Mouse (Mus musculus): ENCODE results near the gene Olfr549. TPM values are rescaled to one million over a fixed set of nuclear protein-coding genes. Genes with fewer than 3 reads are reported as not detected.

Olfr549 gene
- polyA plus RNA-seq, 1 experiment from 2014 or later, result not detected

Other genes with a start within 250 kb of the Olfr549 start
- gene Rrm1, start 108.2 kb upstream of the Olfr549 start, polyA plus RNA-seq (2015; fragmentation: Nextera tagmentation; extraction: Ambion mirVana), result 58.6 and 59.2 TPM in 2 replicates
- 0.60 and 0.85 TPM in 2 replicates for gene Olfr543, start 68.2 kb upstream of the Olfr549 start, polyA plus RNA-seq (2015; fragmentation: Nextera tagmentation; extraction: Ambion mirVana)
- 0.21 and 0.30 TPM in 2 replicates for gene Olfr544, start 61.6 kb upstream of the Olfr549 start, polyA plus RNA-seq (2015; fragmentation: Nextera tagmentation; extraction: Ambion mirVana)
- gene Olfr545, start 50.3 kb upstream of the Olfr549 start, polyA plus RNA-seq (2015; fragmentation: Nextera tagmentation; extraction: Ambion mirVana), result 0.14 and 0.19 TPM in 2 replicates
- gene Olfr547, start 15.1 kb upstream of the Olfr549 start, polyA plus RNA-seq (2015; fragmentation: Nextera tagmentation; extraction: Ambion mirVana), result not detected in 2 replicates
- gene Olfr548-ps1, start 9.0 kb upstream of the Olfr549 start, polyA plus RNA-seq (2015; fragmentation: Nextera tagmentation; extraction: Ambion mirVana), result not detected in 2 replicates
- gene Trim21, start 15.6 kb downstream of the Olfr549 start, polyA plus RNA-seq (2015; fragmentation: Nextera tagmentation; extraction: Ambion mirVana), result 0.19 and 0.32 TPM in 2 replicates
- gene Olfr550, start 21.6 kb downstream of the Olfr549 start, polyA plus RNA-seq (2015; fragmentation: Nextera tagmentation; extraction: Ambion mirVana), result not detected in 2 replicates
- gene Olfr551, start 42.0 kb downstream of the Olfr549 start, polyA plus RNA-seq (2015; fragmentation: Nextera tagmentation; extraction: Ambion mirVana), result not detected in 2 replicates
- gene Olfr552, start 47.9 kb downstream of the Olfr549 start, polyA plus RNA-seq (2015; fragmentation: Nextera tagmentation; extraction: Ambion mirVana), result not detected in 2 replicates
- gene Olfr553, start 68.3 kb downstream of the Olfr549 start, polyA plus RNA-seq (2015; fragmentation: Nextera tagmentation; extraction: Ambion mirVana), result not detected in 2 replicates
- gene Olfr554, start 88.6 kb downstream of the Olfr549 start, polyA plus RNA-seq (2015; fragmentation: Nextera tagmentation; extraction: Ambion mirVana), result not detected in 2 replicates
- not detected in 2 replicates for gene Olfr555, start 109.0 kb downstream of the Olfr549 start, polyA plus RNA-seq (2015; fragmentation: Nextera tagmentation; extraction: Ambion mirVana)
- not detected in 2 replicates for gene Olfr556, start 115.0 kb downstream of the Olfr549 start, polyA plus RNA-seq (2015; fragmentation: Nextera tagmentation; extraction: Ambion mirVana)
- 7.2 and 8.0 TPM in 2 replicates for gene Trim68, start 137.5 kb downstream of the Olfr549 start, polyA plus RNA-seq (2015; fragmentation: Nextera tagmentation; extraction: Ambion mirVana)
- gene Olfr557, start 146.0 kb downstream of the Olfr549 start, polyA plus RNA-seq (2015; fragmentation: Nextera tagmentation; extraction: Ambion mirVana), result not detected in 2 replicates
- gene Olfr558, start 152.3 kb downstream of the Olfr549 start, polyA plus RNA-seq (2015; fragmentation: Nextera tagmentation; extraction: Ambion mirVana), result 0.39 TPM in 2 replicates
- not detected in 2 replicates for gene Olfr33, start 169.2 kb downstream of the Olfr549 start, polyA plus RNA-seq (2015; fragmentation: Nextera tagmentation; extraction: Ambion mirVana)
- gene Olfr559, start 177.6 kb downstream of the Olfr549 start, polyA plus RNA-seq (2015; fragmentation: Nextera tagmentation; extraction: Ambion mirVana), result not detected in 2 replicates
- gene Olfr560, start 209.5 kb downstream of the Olfr549 start, polyA plus RNA-seq (2015; fragmentation: Nextera tagmentation; extraction: Ambion mirVana), result not detected in 2 replicates
- gene Olfr78, start 209.6 kb downstream of the Olfr549 start, polyA plus RNA-seq (2015; fragmentation: Nextera tagmentation; extraction: Ambion mirVana), result 0.09 and 0.10 TPM in 2 replicates
- not detected in 2 replicates for gene Olfr561, start 221.4 kb downstream of the Olfr549 start, polyA plus RNA-seq (2015; fragmentation: Nextera tagmentation; extraction: Ambion mirVana)

All from hindbrain, embryonic 13.5 days (tissue).